Mouse (Mus musculus) Muller cell, postnatal 12 days (primary cell): ENCODE measurements at regions not wholly inside any gene's neighbourhood (a gene's known extent, or its start where the extent isn't known, plus 50 kb on each side); places are given as distances from the start of the nearest gene placed in this dataset.

Experiments used
- DNase-seq: peaks from one replicate; pipeline ENCODE4 v3.0.0-alpha.2; 2015; ENCODE audit errors: inconsistent ontology term

DNA sequence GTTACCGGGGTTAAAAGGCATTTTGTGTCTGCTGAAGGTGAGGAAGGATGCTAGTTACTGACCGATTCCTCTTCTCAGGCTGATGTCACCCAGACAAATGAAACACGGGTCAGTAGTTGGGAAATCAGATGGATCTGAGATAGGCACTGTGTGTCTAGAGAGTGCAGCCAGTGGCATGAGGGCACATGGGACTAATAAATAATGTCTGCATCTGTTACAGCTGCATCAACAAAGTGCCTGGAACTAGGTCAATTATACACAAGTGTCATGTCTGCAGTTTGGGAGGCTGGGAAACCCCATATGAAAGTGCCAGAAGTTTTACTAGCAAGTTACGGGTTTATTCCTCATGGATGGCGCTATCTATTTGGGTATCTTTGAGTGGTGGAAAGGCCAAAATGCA lies 68.8 kb downstream of the Cxcl12 start:
- DNase-seq: no peak

DNA sequence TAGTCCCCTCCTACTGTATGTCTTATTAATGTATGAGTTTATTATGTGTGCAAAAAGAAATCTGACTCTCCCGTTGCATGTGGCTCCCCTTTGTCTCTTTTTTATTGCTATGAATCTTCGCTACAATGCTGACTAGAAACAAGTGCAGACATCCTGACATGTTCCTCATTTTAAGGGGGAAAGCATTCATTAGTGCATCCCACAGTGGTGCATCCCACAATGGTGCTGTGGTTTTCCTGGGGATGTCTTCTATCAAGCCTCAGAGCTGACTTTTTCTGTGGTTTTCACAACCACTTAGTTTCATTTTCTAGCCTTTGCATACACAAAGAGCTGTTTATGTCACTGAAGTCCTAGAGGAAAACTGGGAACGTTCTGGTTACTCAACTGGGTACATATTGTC lies 72.9 kb downstream of the Cxcl12 start:
- peak; percentile 22 for DNase-seq

DNA sequence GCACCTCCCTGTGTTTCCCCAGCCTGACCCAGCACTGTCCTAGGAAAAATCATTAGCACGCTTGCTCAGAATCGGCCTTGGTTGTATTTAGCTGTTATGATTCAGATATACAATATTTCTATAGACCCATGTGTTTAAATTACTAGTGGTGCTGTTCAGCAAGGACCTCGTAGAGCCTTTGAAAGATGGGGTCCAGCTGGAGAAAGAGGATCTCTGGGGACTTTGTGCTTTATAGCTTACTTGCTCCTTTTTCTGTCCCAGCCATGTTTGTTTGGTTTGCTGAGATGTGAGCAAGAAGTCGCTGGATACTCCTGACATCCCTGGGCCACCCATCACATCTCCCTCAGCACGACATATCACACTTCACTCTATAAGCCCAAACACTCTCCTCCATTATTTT lies 77.1 kb downstream of the Cxcl12 start:
- DNase-seq: no peak

DNA sequence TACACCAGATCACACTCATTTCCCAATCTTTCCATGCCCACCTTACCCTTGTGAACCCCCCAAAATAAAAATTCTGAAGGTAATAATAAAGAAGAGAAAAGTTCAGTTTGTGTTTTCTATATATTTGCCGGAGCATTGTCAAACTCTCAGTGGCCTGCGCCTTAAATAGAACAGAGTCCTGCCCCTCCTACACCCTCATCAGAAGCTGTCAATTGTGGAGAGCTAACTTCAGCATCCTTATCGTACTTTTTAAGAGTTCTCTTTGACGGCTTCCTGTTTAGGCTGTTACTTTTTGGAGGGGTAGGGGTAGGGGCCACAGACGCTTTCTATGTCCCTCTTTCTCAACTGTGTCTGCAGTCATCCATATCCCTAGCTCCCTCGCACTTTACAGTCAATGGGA lies 77.5 kb downstream of the Cxcl12 start:
- DNase-seq: no peak

DNA sequence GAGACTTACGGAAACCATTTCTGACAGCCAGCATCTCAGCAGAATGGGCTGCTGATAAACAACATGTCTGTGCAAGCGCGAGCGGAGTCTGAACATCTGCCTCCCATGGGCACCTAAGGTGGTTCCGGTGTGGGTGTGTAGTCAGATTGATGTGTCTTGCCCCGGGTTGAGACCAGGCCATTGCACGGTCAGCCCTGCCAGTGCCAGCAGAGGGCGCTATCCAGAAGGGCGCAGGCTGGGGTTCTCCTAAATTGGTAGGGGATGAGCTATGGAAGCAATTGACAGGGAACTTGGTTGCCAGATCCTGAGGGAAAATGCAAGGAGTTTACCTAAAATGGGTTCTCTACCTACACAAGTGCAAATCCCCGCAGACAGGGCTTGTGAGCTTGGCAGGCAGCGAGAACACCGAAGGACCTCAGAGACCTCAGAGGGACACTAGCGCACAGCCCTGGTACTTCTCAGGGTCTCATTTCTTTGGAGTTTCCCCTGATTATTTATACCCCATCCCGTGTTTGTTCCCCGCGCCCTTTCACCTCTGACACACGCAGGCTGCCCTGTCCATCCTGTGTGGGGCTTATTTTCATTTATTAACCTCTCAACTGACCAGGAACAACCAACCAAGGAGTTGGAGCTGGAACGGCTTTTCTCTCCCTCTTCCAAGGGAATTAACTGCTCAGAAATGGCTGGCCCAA lies 81.0 kb downstream of the Cxcl12 start:
- DNase-seq: no peak

DNA sequence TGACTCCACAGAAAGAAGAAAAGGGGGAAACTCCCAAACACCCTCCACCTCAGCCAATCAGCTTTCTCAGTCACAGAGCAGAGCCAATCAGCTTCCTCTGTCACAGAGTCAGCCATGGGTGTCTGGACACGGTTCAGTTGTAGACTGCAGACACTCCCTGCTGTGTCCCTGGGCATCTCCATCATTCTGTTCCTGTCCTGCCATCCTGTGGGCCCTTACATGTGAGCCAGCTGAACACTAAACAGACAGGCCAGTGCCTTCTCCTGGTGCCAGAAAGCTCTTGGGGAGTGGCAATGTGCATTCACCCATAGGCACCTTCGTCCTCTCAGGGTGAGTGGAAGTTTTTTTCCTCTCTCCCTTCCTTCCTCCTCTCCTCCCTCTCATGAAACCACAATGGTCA lies 81.7 kb downstream of the Cxcl12 start:
- peak; percentile 20 for DNase-seq

DNA sequence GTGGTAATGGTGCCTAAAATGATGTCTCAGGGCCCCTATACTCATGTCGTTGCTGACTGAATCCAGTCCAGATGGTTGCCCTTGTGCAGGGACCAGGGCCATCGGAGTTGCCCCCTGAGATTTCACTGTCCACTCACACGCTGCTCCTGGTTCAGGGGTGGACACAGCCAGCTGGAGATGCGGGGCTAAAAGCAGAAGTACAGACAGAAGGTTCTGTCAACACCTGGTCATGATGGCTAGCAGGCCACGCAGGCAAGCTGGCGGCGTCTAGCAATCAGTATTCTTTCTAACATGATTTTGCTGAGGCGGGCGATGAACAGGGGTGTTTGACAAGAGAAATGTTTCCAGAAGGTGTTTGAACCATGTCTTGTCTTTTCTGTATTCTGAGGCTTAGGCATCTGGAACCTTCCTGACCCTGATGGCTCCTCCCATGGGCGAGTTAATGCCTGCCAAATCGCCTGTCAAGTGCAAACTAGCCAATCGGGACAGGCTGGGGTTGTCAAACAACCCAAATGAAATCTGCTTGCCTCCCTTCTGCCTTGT lies 83.1 kb downstream of the Cxcl12 start:
- no peak for DNase-seq

DNA sequence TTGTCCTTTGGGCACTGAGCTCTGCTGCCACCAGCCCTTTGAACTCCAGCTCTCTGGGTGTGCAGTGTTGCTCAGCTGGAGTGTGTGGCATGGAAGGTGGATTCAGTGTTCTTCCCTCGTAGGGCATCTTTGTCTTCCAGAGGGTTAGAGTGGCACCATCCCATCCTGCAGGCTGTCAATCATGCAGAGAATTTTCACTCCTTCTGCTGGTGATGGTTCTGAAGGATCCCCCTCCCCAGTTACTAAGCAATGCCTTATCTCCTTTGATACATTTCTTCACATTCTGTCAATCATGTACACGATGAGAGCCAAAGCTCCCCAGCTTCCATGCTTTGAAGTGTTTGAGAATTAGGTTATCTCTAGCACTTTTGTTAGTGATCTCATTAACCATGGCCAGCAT lies 84.0 kb downstream of the Cxcl12 start:
- no peak for DNase-seq

DNA sequence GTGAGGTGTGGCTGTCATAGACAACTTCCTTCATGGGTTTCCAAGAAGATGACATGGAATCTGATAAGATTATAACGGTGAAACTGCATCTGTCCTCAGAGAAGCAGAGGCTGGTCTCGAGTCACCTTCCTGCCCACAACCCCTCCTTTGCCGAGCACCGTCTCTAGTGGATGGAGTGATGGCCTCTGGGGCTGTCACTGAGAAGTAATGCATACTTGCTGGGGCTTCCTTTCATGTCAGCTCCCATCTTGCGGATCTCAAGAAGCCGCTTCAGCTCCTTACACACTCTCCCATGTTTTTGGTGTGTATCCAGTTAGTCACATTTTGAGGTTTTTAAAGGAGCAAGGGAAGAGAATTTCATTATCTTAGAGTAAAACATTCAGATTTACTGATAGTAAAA lies 84.7 kb downstream of the Cxcl12 start:
- no peak for DNase-seq

DNA sequence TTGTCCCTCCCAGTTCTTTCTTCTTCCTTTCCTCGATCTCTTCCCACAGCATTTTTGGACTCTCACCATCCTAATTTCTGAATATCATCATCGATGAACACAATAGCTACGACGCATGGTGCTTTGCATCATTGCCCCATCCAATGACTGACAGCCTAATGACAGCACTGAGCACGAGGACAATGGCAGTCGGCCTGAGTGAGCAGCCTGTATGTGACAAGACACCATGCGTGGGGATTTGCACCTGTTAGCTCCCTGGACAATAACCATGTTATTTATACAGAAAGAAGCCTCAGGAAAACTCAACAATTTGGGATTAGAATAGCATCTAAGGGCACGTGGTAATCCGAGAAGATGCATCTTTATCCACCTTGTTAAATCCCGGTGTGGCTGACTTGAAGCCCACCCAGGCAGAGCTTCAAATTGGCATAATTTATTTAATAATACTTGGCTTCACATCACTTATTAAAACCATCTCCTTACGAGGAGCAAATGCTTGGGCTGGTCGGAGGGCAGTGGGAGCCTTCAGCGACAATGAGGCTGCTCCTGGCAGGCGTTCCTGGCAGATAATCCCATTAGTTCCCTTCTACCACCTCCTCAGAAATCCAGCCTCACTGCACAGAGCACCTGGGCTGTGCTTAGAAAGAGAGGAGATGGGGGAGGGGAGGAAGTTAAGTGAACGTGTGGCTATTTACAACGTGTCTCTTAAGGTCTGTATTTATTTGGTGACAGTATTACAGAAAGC lies 85.4 kb downstream of the Cxcl12 start:
- DNase-seq: no peak

DNA sequence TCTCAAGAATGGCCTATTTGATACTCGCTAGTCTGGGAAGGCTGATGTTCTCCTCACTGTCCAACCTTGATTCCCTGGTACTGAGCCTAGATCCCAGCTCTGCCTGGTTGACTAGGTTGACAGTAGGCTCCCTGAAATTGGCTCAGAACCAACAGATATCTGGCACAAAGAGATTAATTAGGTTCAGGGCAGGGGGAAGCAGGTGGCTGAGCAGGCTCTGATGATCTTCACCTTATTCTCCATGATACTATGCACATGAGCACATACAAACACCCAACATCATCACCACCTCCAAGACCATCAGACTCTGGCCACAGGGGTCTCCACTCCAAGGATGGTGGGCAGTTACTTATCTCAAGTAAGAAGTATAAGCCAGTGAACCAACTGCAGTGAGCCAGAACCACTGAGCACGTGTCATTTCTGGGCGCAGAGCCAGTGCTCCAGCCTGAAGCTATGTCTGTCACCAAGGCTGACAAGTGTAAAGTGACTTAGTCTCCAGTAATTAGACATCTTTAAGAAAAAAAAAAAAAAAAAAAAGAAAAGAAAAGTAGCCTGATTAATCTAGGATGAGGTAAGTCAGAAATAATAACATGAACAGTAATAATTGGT lies 86.4 kb downstream of the Cxcl12 start:
- peak; percentile 70 for DNase-seq

DNA sequence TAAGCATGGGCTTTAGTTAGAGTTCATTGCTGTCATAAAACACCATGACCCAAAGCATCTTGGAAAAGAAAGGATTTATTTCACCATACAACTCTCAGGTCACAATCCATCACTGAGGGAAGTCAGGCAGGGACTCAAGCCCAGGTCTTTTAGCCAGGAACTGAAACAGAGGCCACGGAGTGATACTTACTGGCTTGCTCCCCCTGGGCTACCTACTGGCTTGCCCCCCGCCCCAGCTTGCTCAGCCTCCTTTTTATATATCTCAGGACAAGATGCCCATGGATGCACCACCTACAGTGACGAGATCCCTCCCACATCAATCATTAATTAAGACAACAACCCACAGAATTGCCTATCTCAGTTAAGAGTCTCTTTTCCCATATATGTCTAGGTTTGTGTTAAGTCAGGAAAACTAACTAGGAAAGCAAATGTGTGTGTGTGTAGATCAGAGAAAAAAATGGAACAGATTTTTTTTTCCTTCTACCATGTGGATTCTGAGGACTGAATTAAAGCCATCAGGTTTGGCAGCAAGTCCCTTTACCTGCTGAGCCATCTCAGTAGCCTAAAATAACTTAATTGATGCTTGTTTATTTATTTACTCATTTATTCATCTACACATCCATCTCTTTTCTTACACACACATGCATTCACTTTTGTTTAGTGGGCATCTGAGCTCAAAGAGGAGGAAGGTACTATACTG lies 87.2 kb downstream of the Cxcl12 start:
- no peak for DNase-seq

DNA sequence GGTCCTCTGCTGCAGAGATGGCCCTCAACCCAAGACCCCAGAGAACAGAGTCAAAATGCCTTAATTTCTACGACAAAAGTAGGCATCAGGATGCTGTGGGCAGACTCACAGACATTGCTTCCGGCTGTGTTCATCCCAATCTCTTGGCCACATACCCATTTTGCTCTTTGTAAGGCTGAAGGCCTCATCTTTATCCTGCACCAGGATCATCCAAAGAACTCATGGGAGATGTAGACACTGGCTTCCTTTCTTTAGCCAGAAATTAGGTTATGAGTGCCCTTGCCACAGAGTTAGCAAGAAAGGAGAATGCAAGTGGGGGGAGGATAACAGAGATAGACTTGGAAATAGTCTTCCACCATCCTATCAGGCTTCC lies 87.8 kb downstream of the Cxcl12 start:
- DNase-seq: no peak

DNA sequence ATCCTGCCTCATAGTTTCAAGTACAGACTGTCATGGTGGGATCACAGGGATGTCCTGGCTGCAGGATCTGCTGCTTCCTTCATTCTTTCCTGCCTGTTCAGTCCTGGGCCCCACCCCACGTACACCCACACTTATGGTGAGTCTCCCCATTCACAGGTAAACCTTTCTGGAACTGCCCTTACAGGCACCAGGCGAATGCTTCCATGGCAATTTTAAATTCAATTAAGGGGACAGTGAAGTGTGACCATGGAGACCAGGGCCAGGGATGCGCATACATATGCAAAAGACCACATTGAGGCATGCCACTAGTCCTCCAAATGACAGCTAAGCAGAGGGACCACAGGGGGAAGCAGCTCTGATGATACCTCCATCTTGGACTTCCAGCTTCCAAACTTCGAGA lies 89.3 kb downstream of the Cxcl12 start:
- no peak for DNase-seq

DNA sequence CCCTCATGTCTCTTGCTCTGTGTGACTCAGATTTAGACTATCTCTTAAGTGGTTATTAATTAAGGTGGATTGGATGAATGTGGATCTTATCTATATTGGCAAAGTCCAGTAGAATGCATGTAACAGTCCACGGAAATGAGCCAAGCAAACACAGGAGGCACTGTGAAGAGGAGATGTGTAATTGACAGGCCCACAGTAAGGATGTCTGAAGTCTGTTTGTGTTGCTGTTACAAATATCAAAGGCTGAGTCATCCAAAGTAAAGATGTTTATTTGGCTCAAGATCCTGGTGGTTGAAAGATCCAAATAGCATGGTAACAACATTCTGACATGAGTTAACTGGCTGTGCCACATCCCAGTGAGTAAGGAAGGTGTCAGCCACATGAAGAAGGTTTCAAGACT lies 99.6 kb downstream of the Cxcl12 start:
- DNase-seq: no peak

DNA sequence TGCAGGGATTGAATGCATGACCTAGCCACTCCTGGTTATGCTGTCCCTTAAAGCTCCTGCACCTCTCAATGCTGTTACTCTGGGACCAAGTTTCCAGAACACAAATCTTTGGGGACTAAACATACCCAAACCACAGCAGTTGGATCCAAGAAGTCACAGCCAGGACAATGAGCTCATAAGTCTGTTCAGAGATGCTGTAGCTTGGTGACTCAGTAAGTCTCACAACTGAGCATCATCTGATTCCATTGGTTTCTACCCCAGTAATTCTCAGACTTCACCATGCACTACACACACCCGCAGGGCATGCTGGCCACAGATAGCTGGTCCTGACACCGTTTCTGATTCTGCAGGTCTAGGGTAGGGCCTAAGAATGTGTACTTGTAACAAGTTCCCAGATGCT lies 100.0 kb downstream of the Cxcl12 start:
- DNase-seq: peak; percentile 62

DNA sequence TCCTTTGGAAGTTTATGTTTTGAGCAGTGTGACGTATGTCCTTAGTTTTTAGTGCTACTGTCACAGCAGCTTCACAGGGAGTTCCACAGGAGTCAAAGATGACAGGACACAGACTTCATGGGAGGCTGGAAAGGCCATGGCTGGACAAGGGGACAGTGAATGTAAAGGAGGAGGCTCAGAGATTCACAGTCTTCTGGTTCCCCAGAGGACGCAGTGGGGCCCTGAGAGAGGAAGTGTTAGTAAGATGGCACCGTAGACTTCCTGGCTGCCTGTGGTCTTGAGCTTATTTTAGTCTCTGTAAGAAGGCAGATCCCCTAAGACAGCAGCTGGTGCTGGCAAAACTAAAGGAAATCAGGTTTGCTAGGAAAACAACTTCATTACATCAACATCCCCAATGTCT lies 101.9 kb downstream of the Cxcl12 start:
- no peak for DNase-seq

DNA sequence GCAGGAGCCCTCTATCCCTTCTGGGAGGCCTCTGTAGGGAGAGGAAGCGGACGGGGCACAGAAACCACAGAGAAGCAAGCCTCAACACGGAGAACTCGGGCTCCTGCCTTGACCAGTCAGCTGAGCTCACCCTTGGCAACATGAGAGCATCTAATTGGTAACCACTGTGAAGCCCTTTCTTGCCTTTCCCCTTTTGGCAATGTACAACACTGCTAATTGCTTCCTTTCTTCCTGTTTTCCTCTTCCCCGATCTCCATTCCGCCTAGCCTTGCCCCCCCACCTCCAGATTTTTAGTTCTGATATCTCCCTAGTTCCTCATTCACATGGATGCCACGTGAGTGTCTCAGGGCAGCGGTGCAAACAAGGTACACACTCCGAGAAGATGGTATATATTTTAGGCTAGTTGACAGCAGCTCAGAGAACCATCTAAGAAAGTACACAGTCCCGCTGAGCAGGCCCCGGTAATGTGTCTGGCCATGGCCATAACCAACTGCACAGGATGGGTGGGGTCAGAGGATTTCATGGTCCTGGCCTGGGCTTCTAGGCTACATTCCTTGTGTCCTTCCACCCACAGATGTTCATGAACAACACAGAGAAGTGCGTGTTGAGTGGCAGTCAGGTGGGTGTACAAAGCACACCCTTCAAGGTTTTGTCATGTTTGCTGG lies 103.4 kb downstream of the Cxcl12 start:
- peak; percentile 85 for DNase-seq

DNA sequence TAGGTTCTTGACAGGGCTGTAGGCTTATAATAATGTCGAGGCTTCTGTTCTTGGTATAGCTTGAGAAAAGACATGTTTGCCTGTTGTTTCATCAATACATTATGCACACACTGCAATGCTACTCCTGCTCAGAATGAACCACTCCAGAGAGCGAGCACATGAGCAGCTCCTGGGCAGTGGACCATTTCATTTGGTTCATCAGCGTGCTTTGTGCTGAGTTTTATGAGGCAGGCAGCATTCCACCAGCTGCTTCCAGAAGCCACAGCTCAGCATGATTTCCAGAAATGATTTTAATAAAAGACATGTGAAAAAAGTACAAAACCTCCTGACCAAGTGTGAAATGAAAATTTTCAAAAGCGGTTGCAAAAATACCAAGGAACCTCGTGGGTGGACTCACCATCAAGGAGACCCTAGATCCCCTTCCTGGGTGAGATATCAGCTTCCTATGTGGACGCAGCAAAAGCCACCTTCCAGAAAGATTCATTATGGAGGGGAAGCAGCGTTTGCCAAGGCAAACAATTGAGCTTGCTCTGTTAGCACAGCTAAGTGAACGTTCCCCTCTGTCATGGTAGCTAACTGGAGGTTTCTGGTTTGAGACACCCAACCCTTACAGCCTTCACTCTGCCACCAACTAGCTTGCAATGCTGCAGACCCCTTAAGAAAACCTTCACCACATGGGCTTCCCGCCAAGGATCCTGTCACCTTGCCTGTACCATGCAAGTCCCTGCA lies 104.1 kb downstream of the Cxcl12 start:
- peak; percentile 84 for DNase-seq

DNA sequence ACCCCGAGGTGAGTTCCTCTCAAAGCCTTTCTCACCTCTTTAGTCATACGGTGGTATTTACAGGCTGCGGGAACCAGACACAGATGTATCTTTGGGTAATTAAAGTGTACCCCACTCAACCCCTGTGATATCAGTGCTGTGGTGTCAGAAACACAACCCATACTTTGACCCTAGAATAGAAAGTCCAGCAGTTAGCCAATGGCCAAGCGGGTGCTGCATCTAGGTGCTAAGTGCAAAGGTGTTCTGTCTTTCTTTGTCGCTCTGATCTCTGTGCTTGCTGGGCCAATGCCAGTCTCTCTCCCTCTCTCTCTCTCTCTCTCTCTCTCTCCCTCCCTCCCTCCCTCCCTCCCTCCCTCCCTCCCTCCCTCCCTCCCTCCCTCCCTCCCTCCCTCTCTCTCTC lies 107.6 kb downstream of the Cxcl12 start:
- DNase-seq: no peak

DNA sequence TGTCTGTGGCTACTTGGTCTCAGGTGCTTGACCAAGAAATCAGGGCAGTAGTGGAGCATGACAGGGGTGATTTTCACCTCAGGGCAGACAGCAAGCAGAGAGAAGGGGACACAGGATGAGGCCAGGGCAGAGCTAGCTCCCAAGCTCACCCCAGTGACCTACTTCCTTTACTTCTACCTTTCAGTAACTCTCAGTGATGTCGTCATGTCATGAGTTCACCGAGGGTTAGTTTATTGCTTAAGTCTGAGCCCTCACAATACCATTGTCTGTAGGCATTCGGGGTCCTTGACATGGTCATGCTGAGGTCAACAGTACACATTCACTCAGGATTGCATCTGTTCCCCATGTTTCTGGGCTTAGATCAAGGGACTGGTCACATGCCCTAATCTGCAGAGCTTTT lies 108.5 kb downstream of the Cxcl12 start:
- DNase-seq: no peak
